Mouse (Mus musculus): ENCODE results near the gene A630001G21Rik.

The A630001G21Rik gene

GRCm38 (mm10) chr1:85732581-85732980 lies 45.9 kb downstream of the A630001G21Rik start:
- no peak for DNase-seq

- DNase-seq: no peak
These were observed 48.0 kb downstream of the A630001G21Rik start for GRCm38 (mm10) chr1:85730471-85730870.

- no peak for DNase-seq
These were observed 58.1 kb downstream of the A630001G21Rik start for GRCm38 (mm10) chr1:85720220-85720893.

- no peak for DNase-seq
These were observed 59.4 kb downstream of the A630001G21Rik start for GRCm38 (mm10) chr1:85719049-85719448.

- peak; percentile 15 for DNase-seq
These were observed 61.9 kb downstream of the A630001G21Rik start for GRCm38 (mm10) chr1:85716447-85717027.

- peak; percentile 51 for DNase-seq
These were observed 63.9 kb downstream of the A630001G21Rik start for GRCm38 (mm10) chr1:85714501-85714900.

GRCm38 (mm10) chr1:85706754-85707153 lies 71.7 kb downstream of the A630001G21Rik start:
- peak; percentile 65 for DNase-seq

GRCm38 (mm10) chr1:85705552-85705951 lies 72.9 kb downstream of the A630001G21Rik start:
- peak; percentile 60 for DNase-seq

- peak; percentile 99 for DNase-seq
These were observed 74.9 kb downstream of the A630001G21Rik start for GRCm38 (mm10) chr1:85703245-85704186.

- DNase-seq: peak; percentile 77
These were observed 75.9 kb downstream of the A630001G21Rik start for GRCm38 (mm10) chr1:85702531-85702930.

GRCm38 (mm10) chr1:85697721-85698493 lies 80.5 kb downstream of the A630001G21Rik start:
- DNase-seq: peak; percentile 70

- peak; percentile 70 for DNase-seq
These were observed 82.8 kb downstream of the A630001G21Rik start for GRCm38 (mm10) chr1:85695646-85696045.

GRCm38 (mm10) chr1:85693280-85693679 lies 85.2 kb downstream of the A630001G21Rik start:
- peak; percentile 84 for DNase-seq

- DNase-seq: peak; percentile 80
These were observed 86.2 kb downstream of the A630001G21Rik start for GRCm38 (mm10) chr1:85692281-85692680.

- peak; percentile 67 for DNase-seq
These were observed 87.9 kb downstream of the A630001G21Rik start for GRCm38 (mm10) chr1:85690544-85690943.

- DNase-seq: peak; percentile 85
These were observed 91.1 kb downstream of the A630001G21Rik start for GRCm38 (mm10) chr1:85687346-85687745.

GRCm38 (mm10) chr1:85686666-85687065 lies 91.8 kb downstream of the A630001G21Rik start:
- DNase-seq: peak; percentile 80

- peak; percentile 89 for DNase-seq
These were observed 98.2 kb downstream of the A630001G21Rik start for GRCm38 (mm10) chr1:85680226-85680625.
